Mouse (Mus musculus): Measurements from ENCODE around the gene Arrdc2. TPM values are rescaled to one million over a fixed set of nuclear protein-coding genes. Genes with fewer than 3 reads are reported as not detected.
"Not testable (repeated sequence)": the region's sequence is repeated elsewhere in the genome, so short reads cannot be mapped to it uniquely, and the experiment has no call there.

Gene Arrdc2
- total and polyA plus RNA-seq, 2 experiments: 25.7 to 33.8 TPM

- no peaks in the 10 kb centered on the region for H3K27me3 ChIP-seq (ENCODE audit: control insufficient read depth, insufficient read depth, low read length)
- H3K36me3 ChIP-seq (ENCODE audit: control insufficient read depth, insufficient read depth, low read length): no peaks in the 10 kb centered on the region
- H3K4me1 ChIP-seq (ENCODE audit: control insufficient read depth, insufficient read depth, low read length): peaks cover 3% of the 10 kb centered on the region; the same call in 1 of the 2 replicates
- no peak for TF ChIP-seq CTCF (IDR thresholded peaks at IDR 0.05; ENCODE audit: low read depth, low read length)
- H3K9ac ChIP-seq (ENCODE audit: low read depth, low read length): no peak overlapping the region
- whole genome bisulfite sequencing: 55% methylated on average over 1 of the region's 1 CpGs
- H3K27ac ChIP-seq (replicated peaks; ENCODE audit: insufficient read depth, low read depth, low read length): no peak overlapping the region
- peak; percentile 79 for DNase-seq (ENCODE audit: extremely low read depth, low read depth, low spot score)
- no peak overlapping the region for H3K4me3 ChIP-seq (ENCODE audit: insufficient read depth, low read depth, low read length)
- H3K79me2 ChIP-seq (ENCODE audit: control insufficient read depth, insufficient read depth, low read length): no peaks in the 10 kb centered on the region
Measured at GRCm38 (mm10) chr8:70827796-70828195, 11.7 kb downstream of the Arrdc2 start.

GRCm38 (mm10) chr8:70827010-70827409 lies 12.5 kb downstream of the Arrdc2 start:
- DNase-seq (ENCODE audit: extremely low read depth, low read depth, low spot score): no peak
- Histone ChIP-seq H3K27me3 (ENCODE audit: control insufficient read depth, insufficient read depth, low read length) (no peaks in the 10 kb centered on the region), H3K9ac (ENCODE audit: low read depth, low read length) (no peak overlapping the region), H3K27ac (replicated peaks; ENCODE audit: insufficient read depth, low read depth, low read length) (no peak overlapping the region), H3K36me3 (ENCODE audit: control insufficient read depth, insufficient read depth, low read length) (no peaks in the 10 kb centered on the region), H3K4me3 (ENCODE audit: insufficient read depth, low read depth, low read length) (no peak overlapping the region), H3K4me1 (ENCODE audit: control insufficient read depth, insufficient read depth, low read length) (peaks cover 2% of the 10 kb centered on the region; the same call in 1 of the 2 replicates), H3K79me2 (ENCODE audit: control insufficient read depth, insufficient read depth, low read length) (no peaks in the 10 kb centered on the region)
- TF ChIP-seq POLR2A (IDR thresholded peaks at IDR 0.05; ENCODE audit: extremely low read depth, insufficient read depth, low read length) (no peak), CTCF (IDR thresholded peaks at IDR 0.05; ENCODE audit: low read depth, low read length) (peak; percentile 33)
- WGBS: 98% methylated on average over 2 of the region's 2 CpGs

GRCm38 (mm10) chr8:70825816-70826215 lies 13.7 kb downstream of the Arrdc2 start:
- peaks cover 2% of the 10 kb centered on the region; the same call in 1 of the 2 replicates for H3K4me1 ChIP-seq (ENCODE audit: control insufficient read depth, insufficient read depth, low read length)
- WGBS: 87% methylated on average over 8 of the region's 8 CpGs
- no peak overlapping the region for H3K27ac ChIP-seq (replicated peaks; ENCODE audit: insufficient read depth, low read depth, low read length)
- no peaks in the 10 kb centered on the region for H3K79me2 ChIP-seq (ENCODE audit: control insufficient read depth, insufficient read depth, low read length)
- H3K4me3 ChIP-seq (ENCODE audit: insufficient read depth, low read depth, low read length): no peak overlapping the region
- H3K36me3 ChIP-seq (ENCODE audit: control insufficient read depth, insufficient read depth, low read length): no peaks in the 10 kb centered on the region
- no peak overlapping the region for H3K9ac ChIP-seq (ENCODE audit: low read depth, low read length)
- TF ChIP-seq POLR2A (IDR thresholded peaks at IDR 0.05; ENCODE audit: extremely low read depth, insufficient read depth, low read length) (no peak), CTCF (IDR thresholded peaks at IDR 0.05; ENCODE audit: low read depth, low read length) (no peak)
- no peaks in the 10 kb centered on the region for H3K27me3 ChIP-seq (ENCODE audit: control insufficient read depth, insufficient read depth, low read length)
- DNase-seq (ENCODE audit: extremely low read depth, low read depth, low spot score): peak; percentile 75

- H3K79me2 ChIP-seq (ENCODE audit: control insufficient read depth, insufficient read depth, low read length): no peaks in the 10 kb centered on the region
- WGBS: 62% methylated on average over 7 of the region's 7 CpGs
- H3K4me1 ChIP-seq (ENCODE audit: control insufficient read depth, insufficient read depth, low read length): peaks cover 2% of the 10 kb centered on the region; the same call in 1 of the 2 replicates
- no peak overlapping the region for H3K4me3 ChIP-seq (ENCODE audit: insufficient read depth, low read depth, low read length)
- no peaks in the 10 kb centered on the region for H3K36me3 ChIP-seq (ENCODE audit: control insufficient read depth, insufficient read depth, low read length)
- H3K27me3 ChIP-seq (ENCODE audit: control insufficient read depth, insufficient read depth, low read length): no peaks in the 10 kb centered on the region
- no peak for TF ChIP-seq POLR2A (IDR thresholded peaks at IDR 0.05; ENCODE audit: extremely low read depth, insufficient read depth, low read length)
- TF ChIP-seq CTCF (IDR thresholded peaks at IDR 0.05; ENCODE audit: low read depth, low read length): no peak
- H3K9ac ChIP-seq (ENCODE audit: low read depth, low read length): peak overlapping the region; percentile 50; the same call in 1 of the 2 replicates
- DNase-seq (ENCODE audit: extremely low read depth, low read depth, low spot score): peak; percentile 86
- H3K27ac ChIP-seq (replicated peaks; ENCODE audit: insufficient read depth, low read depth, low read length): peak overlapping the region; percentile 41
Measured at GRCm38 (mm10) chr8:70823802-70824201, 15.7 kb downstream of the Arrdc2 start.

GRCm38 (mm10) chr8:70822594-70822993 lies 16.9 kb downstream of the Arrdc2 start:
- WGBS: 95% methylated on average over 3 of the region's 3 CpGs
- not testable (repeated sequence) for H3K27ac ChIP-seq (replicated peaks; ENCODE audit: insufficient read depth, low read depth, low read length); DNase-seq (ENCODE audit: extremely low read depth, low read depth, low spot score); H3K27me3 ChIP-seq (ENCODE audit: control insufficient read depth, insufficient read depth, low read length); H3K9ac ChIP-seq (ENCODE audit: low read depth, low read length); H3K4me3 ChIP-seq (ENCODE audit: insufficient read depth, low read depth, low read length); H3K79me2 ChIP-seq (ENCODE audit: control insufficient read depth, insufficient read depth, low read length); H3K4me1 ChIP-seq (ENCODE audit: control insufficient read depth, insufficient read depth, low read length); H3K36me3 ChIP-seq (ENCODE audit: control insufficient read depth, insufficient read depth, low read length)

GRCm38 (mm10) chr8:70821992-70822391 lies 17.5 kb downstream of the Arrdc2 start:
- no peaks in the 10 kb centered on the region for H3K36me3 ChIP-seq (ENCODE audit: control insufficient read depth, insufficient read depth, low read length)
- H3K27me3 ChIP-seq (ENCODE audit: control insufficient read depth, insufficient read depth, low read length): no peaks in the 10 kb centered on the region
- H3K79me2 ChIP-seq (ENCODE audit: control insufficient read depth, insufficient read depth, low read length): no peaks in the 10 kb centered on the region
- no peak overlapping the region for H3K27ac ChIP-seq (replicated peaks; ENCODE audit: insufficient read depth, low read depth, low read length)
- TF ChIP-seq CTCF (IDR thresholded peaks at IDR 0.05; ENCODE audit: low read depth, low read length) (no peak), POLR2A (IDR thresholded peaks at IDR 0.05; ENCODE audit: extremely low read depth, insufficient read depth, low read length) (no peak)
- H3K9ac ChIP-seq (ENCODE audit: low read depth, low read length): no peak overlapping the region
- H3K4me1 ChIP-seq (ENCODE audit: control insufficient read depth, insufficient read depth, low read length): peaks cover 3% of the 10 kb centered on the region; the same call in 1 of the 2 replicates
- 52% methylated on average over 11 of the region's 11 CpGs for WGBS
- no peak for DNase-seq (ENCODE audit: extremely low read depth, low read depth, low spot score)
- no peak overlapping the region for H3K4me3 ChIP-seq (ENCODE audit: insufficient read depth, low read depth, low read length)

Measured in liver, adult 2 months (tissue).